Mouse (Mus musculus): Measurements from ENCODE around the gene Ifi209.
"Not testable (repeated sequence)": the region's sequence is repeated elsewhere in the genome, so short reads cannot be mapped to it uniquely, and the experiment has no call there.

Ifi209 gene

GRCm38 (mm10) chr1:173630622-173631021, at the start of gene Ifi209:
TSS of gene Ifi209 (plus strand) at chr1:173630917.
- DNase-seq (ENCODE audit: low read depth, low spot score), result not testable (repeated sequence)

GRCm38 (mm10) chr1:173589698-173590097, 41.0 kb upstream of the Ifi209 start:
- DNase-seq (ENCODE audit: low read depth, low spot score), result not testable (repeated sequence)

GRCm38 (mm10) chr1:173598838-173599494, 31.8 kb upstream of the Ifi209 start, which contains the start of gene Ifi213:
TSS of gene Ifi213 (minus strand) at chr1:173599274.
- not testable (repeated sequence) for DNase-seq (ENCODE audit: low read depth, low spot score)

GRCm38 (mm10) chr1:173610291-173610690, 20.4 kb upstream of the Ifi209 start:
- not testable (repeated sequence) for DNase-seq (ENCODE audit: low read depth, low spot score)

GRCm38 (mm10) chr1:173622216-173622615, 8.5 kb upstream of the Ifi209 start:
- not testable (repeated sequence) for DNase-seq (ENCODE audit: low read depth, low spot score)

GRCm38 (mm10) chr1:173624052-173624451, 6.7 kb upstream of the Ifi209 start:
- DNase-seq (ENCODE audit: low read depth, low spot score), result no peak

- no peak for DNase-seq (ENCODE audit: low read depth, low spot score)
Observed at GRCm38 (mm10) chr1:173626686-173627085, 4.0 kb upstream of the Ifi209 start.

GRCm38 (mm10) chr1:173633969-173634645, 3.4 kb downstream of the Ifi209 start:
- no peak for DNase-seq (ENCODE audit: low read depth, low spot score)

GRCm38 (mm10) chr1:173645393-173645792, 14.7 kb downstream of the Ifi209 start:
- DNase-seq (ENCODE audit: low read depth, low spot score), result no peak

- DNase-seq (ENCODE audit: low read depth, low spot score), result no peak
Observed at GRCm38 (mm10) chr1:173657973-173658372, 27.3 kb downstream of the Ifi209 start.

GRCm38 (mm10) chr1:173673458-173674097, 42.9 kb downstream of the Ifi209 start, which contains the start of gene Ifi208:
TSS of gene Ifi208 (plus strand) at chr1:173673675.
- not testable (repeated sequence) for DNase-seq (ENCODE audit: low read depth, low spot score)

GRCm38 (mm10) chr1:173678605-173679004, 47.9 kb downstream of the Ifi209 start:
- not testable (repeated sequence) for DNase-seq (ENCODE audit: low read depth, low spot score)

- DNase-seq (ENCODE audit: low read depth, low spot score), result no peak
Observed at GRCm38 (mm10) chr1:173694270-173694669, 63.6 kb downstream of the Ifi209 start.
